Mouse (Mus musculus) liver, embryonic 11.5 days (tissue): ENCODE measurements around the gene Exoc1. TPM values are rescaled to one million over a fixed set of nuclear protein-coding genes. Genes with fewer than 3 reads are reported as not detected.

ENCODE experiments used
- ATAC-seq: fragments of 200-750 bp; cut with Nextera tagmentation; replicated peaks from 2 replicates; pipeline ENCODE4 v1.8.0; 2017; ENCODE audit warnings: moderate number of reproducible peaks, mild to moderate bottlenecking, moderate TSS enrichment, moderate library complexity; ENCODE audit not compliant: low FRiP score
- DNase-seq: peaks from one replicate; pipeline ENCODE4 v3.0.0-alpha.2; 2017; ENCODE audit warnings: low spot score
- H3K27ac ChIP-seq: fragments of 300-500 bp; sonication (generic); 2 replicates; pipeline ENCODE4 v1.5.1; 2014; ENCODE audit warnings: mild to moderate bottlenecking, low read depth, low read length, control low read depth
- H3K27me3 ChIP-seq: fragments of 300-500 bp; sonication (generic); replicated peaks from 2 replicates; pipeline ENCODE4 v1.6.1; 2014; ENCODE audit warnings: low read length, mixed read lengths; ENCODE audit not compliant: control insufficient read depth, insufficient read depth
- H3K36me3 ChIP-seq: fragments of 300-500 bp; sonication (generic); 2 replicates; pipeline ENCODE4 v1.6.1; 2014; ENCODE audit warnings: mild to moderate bottlenecking, low read length, moderate library complexity, mixed read lengths; ENCODE audit not compliant: control insufficient read depth, insufficient read depth
- H3K4me1 ChIP-seq: fragments of 300-500 bp; sonication (generic); replicated peaks from 2 replicates; pipeline ENCODE4 v1.6.1; 2014; ENCODE audit warnings: low read length, mixed read lengths; ENCODE audit not compliant: control insufficient read depth, insufficient read depth
- H3K4me2 ChIP-seq: fragments of 300-500 bp; sonication (generic); 2 replicates; pipeline ENCODE4 v1.6.1; 2014; ENCODE audit warnings: mild to moderate bottlenecking, control low read depth, moderate library complexity
- H3K4me3 ChIP-seq: fragments of 300-500 bp; sonication (generic); 2 replicates; pipeline ENCODE4 v1.5.1; 2014; ENCODE audit warnings: low read depth, low read length, control low read depth
- H3K9ac ChIP-seq: fragments of 300-500 bp; sonication (generic); 2 replicates; pipeline ENCODE4 v1.6.1; 2014; ENCODE audit warnings: low read depth, low read length, control low read depth
- H3K9me3 ChIP-seq: fragments of 300-500 bp; sonication (generic); 2 replicates; pipeline ENCODE4 v1.6.1; 2016; ENCODE audit warnings: low read length, inconsistent platforms, mixed read lengths; ENCODE audit not compliant: control insufficient read depth
- whole genome bisulfite sequencing: fragments of 180-500 bp; shearing (Covaris S2); extraction: QIAGEN DNeasy Blood & Tissue Kit; methylation state at CpG from one replicate; pipeline ENCODE4 v1.1.7; 2014; 5-methylcytosine and 5-hydroxymethylcytosine counted together
- polyA plus RNA-seq: library from polyadenylated mRNA; unstranded; fragments of >200 nt; fragmentation: Nextera tagmentation; extraction: Ambion mirVana; gene quantifications from 2 replicates; pipeline ENCODE4 v1.2.1, GENCODE M21; 2014

Exoc1 gene
- polyA plus RNA-seq, 1 experiment from 2014 or later = 28.3 TPM

GRCm38 (mm10) chr5:76585378-76585777 lies 56.3 kb downstream of the Exoc1 start:
- 0 out of 2 replicates have a peak, but pooled peaks cover 3% of the 10 kb centered on the region for H3K4me1 ChIP-seq
- no peak overlapping the region for H3K4me2 ChIP-seq
- no peak for ATAC-seq

GRCm38 (mm10) chr5:76588551-76589283 lies 59.6 kb downstream of the Exoc1 start, which contains the start of gene Cep135:
Cep135 (plus strand) TSS chr5:76588698.
- under 1% methylated on average over 92 of the region's 92 CpGs for WGBS
- Histone ChIP-seq H3K9ac (peak within 1 kb of the TSS; percentile 85), H3K27ac (peak within 1 kb of the TSS; percentile 84), H3K4me3 (peak within 1 kb of the TSS; percentile 78), H3K4me1 (0 out of 2 replicates have a peak, but pooled peaks cover 3% of the 10 kb centered on the region), H3K27me3 (no peaks in the 10 kb centered on the region), H3K4me2 (peak within 1 kb of the TSS; percentile 74), H3K36me3 (no peaks in the 10 kb centered on the region), H3K9me3 (no peaks in the 10 kb centered on the region)
- DNase-seq = peak; percentile 86
- peak; percentile 97 for ATAC-seq

More at GRCm38 (mm10) chr5:76585378-76585777, 56.3 kb downstream of the Exoc1 start:
- DNase-seq = no peak
- H3K9ac ChIP-seq = no peak overlapping the region
- no peak overlapping the region for H3K27ac ChIP-seq
- no peaks in the 10 kb centered on the region for H3K9me3 ChIP-seq
- no peaks in the 10 kb centered on the region for H3K36me3 ChIP-seq
- H3K4me3 ChIP-seq = no peak overlapping the region
- no peaks in the 10 kb centered on the region for H3K27me3 ChIP-seq
- WGBS = 83% methylated on average over 2 of the region's 2 CpGs

GRCm38 (mm10) chr5:76589311-76589710 lies 60.2 kb downstream of the Exoc1 start:
- peak overlapping the region; percentile 78 for H3K4me3 ChIP-seq
- 0 out of 2 replicates have a peak, but pooled peaks cover 3% of the 10 kb centered on the region for H3K4me1 ChIP-seq
- H3K9me3 ChIP-seq = no peaks in the 10 kb centered on the region
- peak overlapping the region; percentile 85 for H3K9ac ChIP-seq
- no peak; the same call in 1 of the 2 replicates for ATAC-seq
- peak overlapping the region; percentile 74 for H3K4me2 ChIP-seq
- DNase-seq = no peak
- peak overlapping the region; percentile 84 for H3K27ac ChIP-seq
- no peaks in the 10 kb centered on the region for H3K27me3 ChIP-seq
- no peaks in the 10 kb centered on the region for H3K36me3 ChIP-seq
- WGBS = 11% methylated on average over 7 of the region's 7 CpGs

- no peak overlapping the region for H3K27ac ChIP-seq
- H3K4me3 ChIP-seq = no peak overlapping the region
- H3K9me3 ChIP-seq = no peaks in the 10 kb centered on the region
- 0 out of 2 replicates have a peak, but pooled peaks cover 3% of the 10 kb centered on the region for H3K4me1 ChIP-seq
- 78% methylated on average over 2 of the region's 2 CpGs for WGBS
- H3K36me3 ChIP-seq = no peaks in the 10 kb centered on the region
- no peak overlapping the region for H3K9ac ChIP-seq
- H3K4me2 ChIP-seq = peak overlapping the region; percentile 74; the same call in 1 of the 2 replicates
- ATAC-seq = no peak
- DNase-seq = no peak
- H3K27me3 ChIP-seq = no peaks in the 10 kb centered on the region
Measured at GRCm38 (mm10) chr5:76590009-76590408, 60.9 kb downstream of the Exoc1 start.

- no peak overlapping the region for H3K4me3 ChIP-seq
- no peak overlapping the region for H3K9ac ChIP-seq
- 67% methylated on average over 9 of the region's 9 CpGs for WGBS
- no peak overlapping the region for H3K4me2 ChIP-seq
- H3K4me1 ChIP-seq = 0 out of 2 replicates have a peak, but pooled peaks cover 3% of the 10 kb centered on the region
- no peak overlapping the region for H3K27ac ChIP-seq
- H3K9me3 ChIP-seq = no peaks in the 10 kb centered on the region
- no peaks in the 10 kb centered on the region for H3K27me3 ChIP-seq
- DNase-seq = no peak
- H3K36me3 ChIP-seq = peaks cover 3% of the 10 kb centered on the region; the same call in 1 of the 2 replicates
- no peak for ATAC-seq
Measured at GRCm38 (mm10) chr5:76591885-76592284, 62.8 kb downstream of the Exoc1 start.

- Histone ChIP-seq H3K9me3 (no peaks in the 10 kb centered on the region), H3K4me3 (no peak overlapping the region), H3K9ac (no peak overlapping the region), H3K36me3 (peaks cover 32% of the 10 kb centered on the region), H3K4me2 (no peak overlapping the region), H3K4me1 (no peaks in the 10 kb centered on the region), H3K27me3 (no peaks in the 10 kb centered on the region), H3K27ac (no peak overlapping the region)
- DNase-seq (no peak), ATAC-seq (no peak)
- 92% methylated on average over 8 of the region's 8 CpGs for WGBS
Measured at GRCm38 (mm10) chr5:76609702-76610370, 80.7 kb downstream of the Exoc1 start.

- ATAC-seq (no peak), DNase-seq (no peak)
- WGBS = 91% methylated on average over 6 of the region's 6 CpGs
- H3K4me1 ChIP-seq = no peaks in the 10 kb centered on the region
- no peaks in the 10 kb centered on the region for H3K9me3 ChIP-seq
- H3K27me3 ChIP-seq = no peaks in the 10 kb centered on the region
- H3K36me3 ChIP-seq = peaks cover 36% of the 10 kb centered on the region
- no peak overlapping the region for H3K27ac ChIP-seq
- H3K4me3 ChIP-seq = no peak overlapping the region
- H3K9ac ChIP-seq = no peak overlapping the region
- H3K4me2 ChIP-seq = no peak overlapping the region
Measured at GRCm38 (mm10) chr5:76612867-76613499, 83.9 kb downstream of the Exoc1 start.

GRCm38 (mm10) chr5:76615276-76615675 lies 86.2 kb downstream of the Exoc1 start:
- Histone ChIP-seq H3K4me3 (no peak overlapping the region), H3K4me1 (no peaks in the 10 kb centered on the region), H3K9me3 (no peaks in the 10 kb centered on the region), H3K27me3 (no peaks in the 10 kb centered on the region), H3K4me2 (no peak overlapping the region), H3K36me3 (peaks cover 30% of the 10 kb centered on the region), H3K9ac (no peak overlapping the region), H3K27ac (no peak overlapping the region)
- WGBS = 95% methylated on average over 8 of the region's 8 CpGs
- DNase-seq (no peak), ATAC-seq (no peak)
